Mouse (Mus musculus) cerebellum, postnatal 25 days (tissue): ENCODE measurements around the gene Asxl2.
"Not testable (repeated sequence)": the region's sequence is repeated elsewhere in the genome, so short reads cannot be mapped to it uniquely, and the experiment has no call there.

Experiments used
- DNase-seq, 2 experiments: peaks; one replicate each; pipeline ENCODE4 v3.0.0; 2021; ENCODE audit warnings: mixed read lengths in 2 of 2

Gene Asxl2

GRCm38 (mm10) chr12:3427891-3428775, 1.5 kb downstream of the Asxl2 start:
- DNase-seq: no peak

DNA sequence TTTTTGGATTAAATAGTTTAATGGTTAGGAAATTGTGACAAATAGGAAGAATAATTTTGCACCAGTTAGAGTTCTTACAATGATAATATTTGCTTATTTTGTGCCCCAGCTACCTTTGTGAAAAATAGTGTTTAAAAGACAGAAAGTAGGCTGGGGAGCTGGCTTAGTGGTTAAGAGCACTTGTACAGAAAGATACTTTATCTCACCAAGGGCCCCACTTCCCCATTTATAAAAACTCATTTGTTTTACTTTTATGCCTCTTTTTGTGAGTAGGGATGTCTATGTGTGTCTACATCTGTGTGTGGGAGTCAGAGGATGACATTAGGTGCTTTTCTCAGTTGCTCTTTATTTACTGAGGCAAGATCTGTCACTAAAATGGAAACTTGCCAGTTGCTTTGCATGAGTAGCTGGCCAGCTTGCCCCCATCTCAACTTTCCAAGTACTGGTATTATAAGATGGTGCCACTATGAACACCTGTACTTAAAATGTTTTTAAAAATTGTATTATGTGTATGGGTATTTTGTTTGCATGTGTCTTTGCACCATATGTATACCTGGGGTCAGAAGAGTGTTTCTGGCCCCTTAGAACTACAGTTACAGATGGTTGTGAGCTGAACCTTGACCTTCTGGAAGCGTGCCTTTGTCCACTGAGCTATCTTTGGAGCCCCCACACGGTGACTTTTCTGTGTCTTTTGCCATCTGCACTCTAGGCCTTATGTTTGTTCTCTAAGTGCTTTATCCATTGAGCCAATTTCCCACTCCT, 3.2 kb downstream of the Asxl2 start:
- DNase-seq: peak in 1 of 2 experiments; percentile 32

DNA sequence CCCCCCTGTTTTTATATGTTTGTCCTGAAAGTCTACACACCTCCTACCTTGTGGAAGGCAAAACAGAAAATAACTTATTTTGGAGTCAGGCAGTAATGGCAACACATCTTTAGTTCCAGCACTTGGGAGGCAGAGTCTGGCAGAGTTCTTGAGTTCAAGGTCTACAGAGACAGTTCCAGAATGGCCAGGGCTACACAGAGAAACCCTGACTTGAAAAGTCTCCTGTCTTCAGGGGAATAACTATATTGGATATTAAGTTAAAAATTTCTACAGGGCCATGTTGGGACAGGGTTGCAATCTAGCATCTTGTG, 3.7 kb downstream of the Asxl2 start:
- no peak for DNase-seq

DNA sequence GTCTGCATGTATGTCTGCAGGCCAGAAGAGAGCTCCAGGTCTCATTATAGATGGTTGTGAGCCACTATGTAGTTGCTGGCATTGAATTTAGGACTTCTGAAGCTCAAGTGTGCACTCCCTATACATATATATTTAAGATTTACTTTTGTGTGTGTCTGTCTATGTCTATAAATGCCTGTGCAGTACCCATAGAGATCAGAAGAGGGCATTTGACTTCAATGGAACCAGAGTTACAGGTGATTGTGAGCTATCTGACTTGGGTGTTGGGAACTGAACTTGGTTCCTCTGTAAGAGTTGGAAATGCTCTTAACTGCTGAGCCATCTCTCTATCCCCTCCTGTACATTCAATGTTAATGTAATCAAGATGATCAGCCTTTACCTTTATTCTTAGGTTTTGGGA, 4.3 kb downstream of the Asxl2 start:
- no peak for DNase-seq

DNA sequence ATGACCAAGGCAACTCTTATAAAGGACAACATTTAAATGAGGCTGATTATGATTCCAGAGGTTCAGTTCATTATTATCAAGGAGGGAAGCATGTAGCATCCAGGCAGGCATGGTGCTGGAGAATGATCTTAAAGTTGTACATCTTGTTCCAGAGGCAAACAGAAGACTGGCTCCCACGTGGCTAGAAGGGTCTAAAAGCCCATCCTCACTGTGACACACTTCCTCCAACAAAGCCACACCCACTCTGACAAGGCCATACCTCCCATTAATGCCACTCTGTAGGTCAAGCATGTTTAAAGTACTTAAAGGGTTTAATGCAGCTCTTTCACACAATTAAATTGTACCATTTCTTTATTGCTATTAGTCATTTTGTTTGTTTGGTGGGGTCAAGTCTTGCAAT, 7.1 kb downstream of the Asxl2 start:
- no peak for DNase-seq

DNA sequence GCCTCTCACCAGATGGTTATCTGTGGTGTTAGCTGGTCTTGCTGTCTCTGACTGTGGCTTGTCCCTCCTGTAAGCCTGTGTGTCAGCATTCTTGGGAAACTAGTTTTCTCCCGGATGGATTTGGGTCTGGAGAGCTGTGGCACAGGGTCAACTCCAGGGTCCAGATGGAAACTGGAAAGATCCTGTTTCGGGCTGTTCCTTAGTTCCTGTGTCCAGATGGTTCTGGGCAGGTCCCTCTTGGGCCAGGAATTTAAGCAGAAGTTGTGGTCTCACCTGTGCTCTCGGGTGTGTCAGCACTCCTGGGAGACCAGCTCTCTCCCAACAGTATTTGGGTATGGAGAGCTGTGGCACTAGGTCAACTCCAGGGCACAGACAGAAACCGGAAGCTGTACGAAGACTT, 9.8 kb downstream of the Asxl2 start:
- DNase-seq: no peak

GRCm38 (mm10) chr12:3437815-3438214, 11.2 kb downstream of the Asxl2 start:
- DNase-seq: no peak

- no peak for DNase-seq
These were observed 14.3 kb downstream of the Asxl2 start for GRCm38 (mm10) chr12:3440916-3441315.

- no peak for DNase-seq
These were observed 14.7 kb downstream of the Asxl2 start for GRCm38 (mm10) chr12:3441361-3441760.

DNA sequence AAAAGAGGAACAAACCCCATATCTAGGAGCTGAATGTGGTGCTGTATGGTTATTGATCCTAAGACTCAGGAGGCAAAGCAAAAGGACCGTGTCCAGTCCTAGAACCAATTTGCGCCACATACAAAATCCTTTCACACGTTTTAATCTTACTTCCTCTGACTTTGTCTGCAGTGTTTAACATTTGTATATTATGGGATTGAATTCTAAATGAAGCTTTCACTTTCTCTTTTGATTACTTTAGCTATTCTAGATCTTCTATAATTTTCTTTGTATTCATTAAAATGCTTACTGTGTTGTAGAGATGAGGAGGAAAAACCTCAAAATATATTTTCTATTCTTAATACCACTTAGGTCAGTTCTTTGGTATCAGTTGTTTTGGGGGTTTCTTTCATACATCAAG, 26.9 kb downstream of the Asxl2 start:
- no peak for DNase-seq

GRCm38 (mm10) chr12:3463087-3463486, 36.4 kb downstream of the Asxl2 start:
- no peak for DNase-seq

DNA sequence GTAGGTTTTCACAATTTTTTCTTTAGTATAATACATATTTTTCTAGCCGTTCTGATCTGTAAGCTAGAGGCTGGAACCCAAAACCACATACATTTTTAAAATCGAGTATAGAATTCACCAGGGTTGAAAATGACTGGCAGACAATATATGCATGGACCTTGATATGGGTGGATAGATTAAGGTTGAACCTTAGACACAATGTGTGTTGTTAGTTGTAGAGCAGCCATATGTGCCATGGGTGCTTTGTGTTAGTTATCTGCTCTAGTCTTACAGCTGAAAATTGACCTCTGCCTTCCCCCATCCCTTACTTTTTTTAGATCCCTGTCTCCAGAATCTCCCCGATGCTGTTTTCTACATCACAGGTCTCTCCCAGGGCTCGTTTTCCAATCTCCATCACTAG, 73.0 kb downstream of the Asxl2 start:
- DNase-seq: no peak

DNA sequence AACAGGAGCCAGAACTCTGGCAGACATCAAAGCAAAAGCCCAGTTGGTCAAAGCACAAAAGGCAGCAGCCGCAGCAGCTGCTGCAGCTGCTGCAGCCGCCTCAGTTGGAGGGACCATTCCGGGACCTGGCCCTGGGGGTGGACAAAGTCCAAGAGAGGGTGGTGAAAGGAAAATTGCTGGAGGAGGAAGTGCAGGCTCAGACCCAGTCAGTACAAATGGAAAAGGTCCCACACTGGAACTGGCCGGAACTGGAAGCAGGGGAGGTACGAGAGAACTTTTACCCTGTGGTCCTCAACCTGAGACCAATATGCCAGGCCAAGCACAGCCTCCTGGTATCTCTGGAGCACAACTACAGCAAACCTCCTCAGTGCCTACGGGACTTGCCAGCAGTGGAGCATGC, 73.4 kb downstream of the Asxl2 start:
- no peak for DNase-seq

- no peak for DNase-seq
These were observed 92.1 kb downstream of the Asxl2 start for GRCm38 (mm10) chr12:3518665-3519297.

DNA sequence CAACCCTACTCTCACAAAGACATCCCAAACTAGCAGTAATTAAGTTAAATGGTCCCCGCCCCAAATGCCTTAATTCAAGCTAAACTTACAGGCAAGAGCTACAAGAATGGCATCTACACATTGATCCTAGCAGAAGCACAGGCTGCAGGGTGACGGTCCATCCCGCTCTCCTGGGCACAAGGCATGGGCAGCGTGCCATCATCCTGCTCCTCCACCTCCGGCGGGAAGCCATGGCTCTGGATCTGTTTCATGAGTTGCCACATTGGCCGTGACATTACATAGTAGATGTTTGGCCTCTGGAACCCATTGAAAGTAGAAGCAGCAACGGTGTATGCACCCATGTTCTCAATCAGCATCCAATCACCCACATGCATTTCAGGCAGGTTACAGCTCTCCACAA, 95.1 kb downstream of the Asxl2 start:
- peak; percentile 51 to 76 for DNase-seq

DNA sequence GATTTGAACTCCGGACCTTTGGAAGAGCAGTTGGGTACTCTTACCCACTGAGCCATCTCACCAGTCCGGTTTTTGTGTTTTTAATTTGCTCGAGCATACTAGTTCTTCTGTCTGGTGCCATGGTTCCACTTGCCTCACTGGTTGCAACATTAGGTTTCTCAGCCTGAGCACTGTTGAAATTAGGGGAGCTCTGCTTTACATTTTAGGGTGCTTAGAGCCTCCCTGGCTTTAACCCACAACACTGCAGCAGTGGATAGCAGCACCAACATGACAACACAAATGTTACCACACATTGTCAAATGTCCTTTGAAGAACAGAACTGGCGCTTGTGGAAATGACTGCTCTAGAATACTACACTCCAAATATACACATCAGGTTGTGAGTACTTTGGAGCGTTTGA, 98.9 kb downstream of the Asxl2 start:
- DNase-seq: no peak

GRCm38 (mm10) chr12:3535446-3535845, 108.8 kb downstream of the Asxl2 start:
- DNase-seq: not testable (repeated sequence)

- DNase-seq: peak; percentile 20 to 31
These were observed 111.0 kb downstream of the Asxl2 start for GRCm38 (mm10) chr12:3537616-3538015.

DNA sequence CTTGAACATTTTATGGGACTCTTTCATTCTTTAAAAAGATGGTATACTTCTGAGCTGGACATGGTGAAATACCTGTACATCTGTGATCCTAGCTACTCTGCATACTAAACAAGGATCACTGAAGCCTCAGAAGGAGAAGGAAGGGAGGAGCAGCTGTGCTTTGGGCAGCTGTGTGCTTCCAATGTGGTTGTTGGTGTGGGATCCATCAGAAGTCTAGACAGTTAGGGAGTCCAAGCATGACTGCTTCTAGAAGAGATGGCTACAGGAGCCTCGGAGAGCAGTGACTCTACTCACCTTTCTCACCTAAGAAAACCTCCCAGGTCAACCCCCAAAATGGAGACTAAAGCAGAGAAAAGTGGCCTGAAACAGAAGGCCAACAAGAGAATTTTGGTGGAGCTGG, 111.4 kb downstream of the Asxl2 start:
- DNase-seq: no peak

- no peak for DNase-seq
These were observed 112.9 kb downstream of the Asxl2 start for GRCm38 (mm10) chr12:3539605-3540004.

- DNase-seq: no peak
These were observed 114.2 kb downstream of the Asxl2 start for GRCm38 (mm10) chr12:3540871-3541270.

DNA sequence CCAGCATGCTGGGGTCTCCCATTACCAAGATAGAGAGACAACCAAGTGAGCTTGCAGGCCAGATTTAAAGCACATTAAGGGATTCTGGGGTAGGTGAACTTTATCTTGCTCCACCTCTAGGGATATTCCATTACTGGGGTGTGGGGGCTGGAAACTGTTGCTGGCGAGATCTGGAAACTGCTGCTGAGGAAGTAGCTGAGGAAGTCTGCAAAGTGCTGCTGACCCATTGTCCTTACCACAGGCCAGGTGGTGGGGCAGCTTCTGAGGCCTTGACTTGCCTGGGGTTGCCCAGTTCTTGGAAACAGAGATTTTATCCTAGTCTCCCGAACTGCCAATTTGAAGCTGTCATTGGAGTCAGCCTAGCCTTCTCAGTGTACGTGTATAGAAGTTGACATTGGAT, 118.8 kb downstream of the Asxl2 start:
- DNase-seq: no peak

GRCm38 (mm10) chr12:3546121-3546658, 119.5 kb downstream of the Asxl2 start:
- DNase-seq: no peak

- DNase-seq: no peak
These were observed 120.1 kb downstream of the Asxl2 start for GRCm38 (mm10) chr12:3546781-3547180.
